Mouse (Mus musculus) embryo, embryonic 10.5 days (tissue): Measurements from ENCODE around the gene Tra2a.
A peak's percentile ranks its signal among the peaks of the same experiment; 100 is the strongest.

Experiments
- DNase-seq: peaks from one replicate; pipeline ENCODE4 v3.0.0-alpha.2; 2015; ENCODE audit warnings: low spot score

Gene Tra2a

GRCm38 (mm10) chr6:49233356-49233755 lies 30.5 kb downstream of the Tra2a start:
- no peak for DNase-seq

GRCm38 (mm10) chr6:49228126-49228679 lies 35.6 kb downstream of the Tra2a start:
- peak; percentile 75 for DNase-seq

- DNase-seq: peak; percentile 82
These were observed 36.6 kb downstream of the Tra2a start for GRCm38 (mm10) chr6:49227184-49227735.

GRCm38 (mm10) chr6:49225728-49226123 lies 38.1 kb downstream of the Tra2a start:
- DNase-seq: no peak

GRCm38 (mm10) chr6:49224923-49225727 lies 38.7 kb downstream of the Tra2a start:
- DNase-seq: no peak

- DNase-seq: peak; percentile 71
These were observed 41.9 kb downstream of the Tra2a start for GRCm38 (mm10) chr6:49221906-49222305.

- DNase-seq: peak; percentile 84
These were observed 43.8 kb downstream of the Tra2a start for GRCm38 (mm10) chr6:49219920-49220604.

GRCm38 (mm10) chr6:49219001-49219560 lies 44.8 kb downstream of the Tra2a start:
- peak; percentile 60 for DNase-seq

- peak; percentile 83 for DNase-seq
These were observed 45.5 kb downstream of the Tra2a start for GRCm38 (mm10) chr6:49218275-49218802.

- DNase-seq: peak; percentile 99
These were observed 46.1 kb downstream of the Tra2a start for GRCm38 (mm10) chr6:49217581-49218274.

GRCm38 (mm10) chr6:49216811-49217542 lies 46.9 kb downstream of the Tra2a start:
- peak; percentile 28 for DNase-seq

- DNase-seq: peak; percentile 50
These were observed 47.9 kb downstream of the Tra2a start for GRCm38 (mm10) chr6:49215748-49216585.

GRCm38 (mm10) chr6:49214928-49215747 lies 48.7 kb downstream of the Tra2a start, which contains the start of gene Igf2bp3:
Igf2bp3 (minus strand) TSS chr6:49214957.
- peak; percentile 93 for DNase-seq

- DNase-seq: peak; percentile 94
These were observed 49.5 kb downstream of the Tra2a start for GRCm38 (mm10) chr6:49214086-49214927.

- peak; percentile 57 for DNase-seq
These were observed 50.2 kb downstream of the Tra2a start for GRCm38 (mm10) chr6:49213581-49214085.

GRCm38 (mm10) chr6:49212931-49213580 lies 50.8 kb downstream of the Tra2a start:
- peak; percentile 29 for DNase-seq

- peak; percentile 69 for DNase-seq
These were observed 51.7 kb downstream of the Tra2a start for GRCm38 (mm10) chr6:49212141-49212540.
